Mouse (Mus musculus) lung, postnatal 0 days (tissue): ENCODE data around the gene St6galnac3. TPM values are rescaled to one million over a fixed set of nuclear protein-coding genes. Genes with fewer than 3 reads are reported as not detected.

Experiments used
- ATAC-seq: fragments of 200-750 bp; cut with Nextera tagmentation; 2 replicates; pipeline ENCODE4 v1.8.0; 2017; ENCODE audit warnings: moderate library complexity
- DNase-seq: peaks from one replicate; pipeline ENCODE4 v3.0.0-alpha.2; 2016; ENCODE audit warnings: low spot score
- H3K27ac ChIP-seq: fragments of 300-500 bp; sonication (generic); 2 replicates; pipeline ENCODE4 v1.5.1; 2014; ENCODE audit warnings: antibody characterized with exemption, mild to moderate bottlenecking, low read length, mixed read lengths
- H3K27me3 ChIP-seq: fragments of 300-500 bp; sonication (generic); replicated peaks from 2 replicates; pipeline ENCODE4 v1.6.1; 2014; ENCODE audit warnings: low read length, mixed read lengths; ENCODE audit not compliant: insufficient read depth
- H3K36me3 ChIP-seq: fragments of 300-500 bp; sonication (generic); 2 replicates; pipeline ENCODE4 v1.6.1; 2014; ENCODE audit warnings: low read length, mixed read lengths; ENCODE audit not compliant: insufficient read depth
- H3K4me1 ChIP-seq: fragments of 300-500 bp; sonication (generic); 2 replicates; pipeline ENCODE4 v1.6.1; 2014; ENCODE audit warnings: antibody characterized with exemption, low read depth, low read length, mixed read lengths; ENCODE audit not compliant: insufficient read depth
- H3K4me2 ChIP-seq: fragments of 300-500 bp; sonication (generic); replicated peaks from 2 replicates; pipeline ENCODE4 v1.6.1; 2014; ENCODE audit warnings: low read depth, mild to moderate bottlenecking, low read length, moderate library complexity, mixed read lengths
- H3K4me3 ChIP-seq: fragments of 300-500 bp; sonication (generic); 2 replicates; pipeline ENCODE4 v1.5.1; 2014; ENCODE audit warnings: low read depth, low read length
- H3K9ac ChIP-seq: fragments of 300-500 bp; sonication (generic); replicated peaks from 2 replicates; pipeline ENCODE4 v1.6.1; 2014; ENCODE audit warnings: low read depth, mild to moderate bottlenecking
- H3K9me3 ChIP-seq: fragments of 300-500 bp; sonication (generic); 2 replicates; pipeline ENCODE4 v1.6.1; 2016; ENCODE audit warnings: low read length, mixed read lengths
- CTCF ChIP-seq: IDR thresholded peaks from 2 replicates; pipeline ENCODE4 v1.5.1; 2016; ENCODE audit warnings: antibody characterized with exemption, mild to moderate bottlenecking
- EP300 ChIP-seq: IDR thresholded peaks from 2 replicates; pipeline ENCODE4 v1.6.1; 2016; ENCODE audit warnings: antibody characterized with exemption, mild to moderate bottlenecking, control low read depth
- WGBS: fragments of 180-500 bp; shearing (Covaris S2); extraction: QIAGEN DNeasy Blood & Tissue Kit; methylation state at CpG from one replicate; pipeline ENCODE4 v1.1.7; 2014; 5-methylcytosine and 5-hydroxymethylcytosine counted together
- polyA plus RNA-seq: library from polyadenylated mRNA; unstranded; fragments of >200 nt; fragmentation: Nextera tagmentation; extraction: Ambion mirVana; gene quantifications from 2 replicates; pipeline ENCODE4 v1.2.1, GENCODE M21; 2015

St6galnac3 gene
- polyA plus RNA-seq, 1 experiment from 2014 or later = 12.9 TPM

- Histone ChIP-seq H3K9me3 (no peaks in the 10 kb centered on the region), H3K4me1 (peaks cover 6% of the 10 kb centered on the region; the same call in 1 of the 2 replicates), H3K27ac (no peak overlapping the region), H3K4me3 (no peak overlapping the region), H3K4me2 (no peak overlapping the region), H3K27me3 (no peaks in the 10 kb centered on the region), H3K36me3 (no peaks in the 10 kb centered on the region), H3K9ac (no peak overlapping the region)
- ATAC-seq = no peak
- TF ChIP-seq EP300 (no peak), CTCF (no peak)
- 77% methylated on average over 2 of the region's 2 CpGs for WGBS
- no peak for DNase-seq
Observed at GRCm38 (mm10) chr3:153566100-153566499, 158.9 kb downstream of the St6galnac3 start.

GRCm38 (mm10) chr3:153560897-153561296 is 164.1 kb downstream of the St6galnac3 start:
- 67% methylated on average over 6 of the region's 6 CpGs for WGBS
- H3K4me1 ChIP-seq = no peaks in the 10 kb centered on the region
- ATAC-seq (no peak), DNase-seq (no peak)
- no peaks in the 10 kb centered on the region for H3K27me3 ChIP-seq
- no peak overlapping the region for H3K4me2 ChIP-seq
- H3K27ac ChIP-seq = no peak overlapping the region
- TF ChIP-seq EP300 = no peak
- TF ChIP-seq CTCF = no peak
- no peak overlapping the region for H3K9ac ChIP-seq
- H3K36me3 ChIP-seq = no peaks in the 10 kb centered on the region
- H3K9me3 ChIP-seq = no peaks in the 10 kb centered on the region
- no peak overlapping the region for H3K4me3 ChIP-seq

- TF ChIP-seq CTCF (no peak), EP300 (no peak)
- H3K9ac ChIP-seq = no peak overlapping the region
- no peaks in the 10 kb centered on the region for H3K36me3 ChIP-seq
- no peaks in the 10 kb centered on the region for H3K4me1 ChIP-seq
- no peaks in the 10 kb centered on the region for H3K27me3 ChIP-seq
- H3K9me3 ChIP-seq = no peaks in the 10 kb centered on the region
- no peak for DNase-seq
- WGBS = 79% methylated on average over 8 of the region's 8 CpGs
- no peak overlapping the region for H3K27ac ChIP-seq
- H3K4me3 ChIP-seq = no peak overlapping the region
- no peak overlapping the region for H3K4me2 ChIP-seq
- ATAC-seq = no peak
Observed at GRCm38 (mm10) chr3:153559586-153559985, 165.4 kb downstream of the St6galnac3 start.

GRCm38 (mm10) chr3:153556621-153557020 is 168.4 kb downstream of the St6galnac3 start:
- ATAC-seq = no peak
- TF ChIP-seq CTCF = no peak
- TF ChIP-seq EP300 = no peak

GRCm38 (mm10) chr3:153553712-153554111 is 171.3 kb downstream of the St6galnac3 start:
- no peak for ATAC-seq
- H3K4me1 ChIP-seq = no peaks in the 10 kb centered on the region
- H3K9ac ChIP-seq = no peak overlapping the region
- H3K4me3 ChIP-seq = no peak overlapping the region
- no peaks in the 10 kb centered on the region for H3K27me3 ChIP-seq
- WGBS = 98% methylated on average over 3 of the region's 3 CpGs
- no peak for TF ChIP-seq EP300
- H3K27ac ChIP-seq = no peak overlapping the region
- no peaks in the 10 kb centered on the region for H3K36me3 ChIP-seq
- no peak overlapping the region for H3K4me2 ChIP-seq
- H3K9me3 ChIP-seq = no peaks in the 10 kb centered on the region
- DNase-seq = no peak

More at GRCm38 (mm10) chr3:153556621-153557020, 168.4 kb downstream of the St6galnac3 start:
- H3K36me3 ChIP-seq = no peaks in the 10 kb centered on the region
- 29% methylated on average over 11 of the region's 11 CpGs for WGBS
- DNase-seq = no peak
- no peaks in the 10 kb centered on the region for H3K4me1 ChIP-seq
- H3K9ac ChIP-seq = no peak overlapping the region
- H3K27ac ChIP-seq = no peak overlapping the region
- no peak overlapping the region for H3K4me3 ChIP-seq
- no peaks in the 10 kb centered on the region for H3K27me3 ChIP-seq
- H3K4me2 ChIP-seq = no peak overlapping the region
- H3K9me3 ChIP-seq = no peaks in the 10 kb centered on the region

GRCm38 (mm10) chr3:153553226-153553625 is 171.7 kb downstream of the St6galnac3 start:
- TF ChIP-seq CTCF = no peak
- no peak for TF ChIP-seq EP300
- Histone ChIP-seq H3K27me3 (no peaks in the 10 kb centered on the region), H3K4me1 (no peaks in the 10 kb centered on the region), H3K4me3 (no peak overlapping the region), H3K4me2 (no peak overlapping the region), H3K9ac (no peak overlapping the region), H3K9me3 (no peaks in the 10 kb centered on the region), H3K36me3 (no peaks in the 10 kb centered on the region), H3K27ac (no peak overlapping the region)
- no peak for DNase-seq
- 88% methylated on average over 7 of the region's 7 CpGs for WGBS
- ATAC-seq = no peak
